Mouse (Mus musculus) liver, embryonic 13.5 days (tissue): ENCODE data around the gene Msl1. TPM values are rescaled to one million over a fixed set of nuclear protein-coding genes. Genes with fewer than 3 reads are reported as not detected.

Experiments used
- ATAC-seq: fragments of 200-750 bp; cut with Nextera tagmentation; 2 replicates; pipeline ENCODE4 v1.8.0; 2017; ENCODE audit warnings: low read depth, mild to moderate bottlenecking, moderate number of reproducible peaks, moderate library complexity
- DNase-seq: peaks from one replicate; pipeline ENCODE4 v3.0.0; 2022
- H3K27ac ChIP-seq: fragments of 300-500 bp; sonication (generic); 2 replicates; pipeline ENCODE4 v1.5.1; 2015; ENCODE audit warnings: moderate library complexity, mild to moderate bottlenecking, inconsistent platforms
- H3K27me3 ChIP-seq: fragments of 300-500 bp; sonication (generic); 2 replicates; pipeline ENCODE4 v1.6.1; 2015; ENCODE audit warnings: mild to moderate bottlenecking, inconsistent platforms
- H3K36me3 ChIP-seq: fragments of 300-500 bp; sonication (generic); 2 replicates; pipeline ENCODE4 v1.6.1; 2015; ENCODE audit warnings: mild to moderate bottlenecking, inconsistent platforms
- H3K4me1 ChIP-seq: fragments of 300-500 bp; sonication (generic); replicated peaks from 2 replicates; pipeline ENCODE4 v1.6.1; 2015; ENCODE audit warnings: inconsistent platforms
- H3K4me2 ChIP-seq: fragments of 300-500 bp; sonication (generic); 2 replicates; pipeline ENCODE4 v1.6.1; 2015; ENCODE audit warnings: inconsistent platforms, mild to moderate bottlenecking, moderate library complexity
- H3K4me3 ChIP-seq: fragments of 300-500 bp; sonication (generic); replicated peaks from 2 replicates; pipeline ENCODE4 v1.5.1; 2015; ENCODE audit warnings: mild to moderate bottlenecking, inconsistent platforms
- H3K9ac ChIP-seq: fragments of 300-500 bp; sonication (generic); 2 replicates; pipeline ENCODE4 v1.6.1; 2015; ENCODE audit warnings: mild to moderate bottlenecking, inconsistent platforms
- H3K9me3 ChIP-seq: fragments of 300-500 bp; sonication (generic); replicated peaks from 2 replicates; pipeline ENCODE4 v1.6.1; 2016; ENCODE audit warnings: inconsistent platforms
- WGBS: fragments of 180-500 bp; shearing (Covaris S2); methylation state at CpG from one replicate; pipeline ENCODE4 v1.1.7; 2015; ENCODE audit not compliant: insufficient replicate concordance; 5-methylcytosine and 5-hydroxymethylcytosine counted together
- polyA plus RNA-seq: library from polyadenylated mRNA; unstranded; fragments of >200 nt; fragmentation: Nextera tagmentation; extraction: Ambion mirVana; gene quantifications from 2 replicates; pipeline ENCODE4 v1.2.1, GENCODE M21; 2015

Gene Msl1
- polyA plus RNA-seq, 1 experiment from 2014 or later: 6.8 TPM

DNA sequence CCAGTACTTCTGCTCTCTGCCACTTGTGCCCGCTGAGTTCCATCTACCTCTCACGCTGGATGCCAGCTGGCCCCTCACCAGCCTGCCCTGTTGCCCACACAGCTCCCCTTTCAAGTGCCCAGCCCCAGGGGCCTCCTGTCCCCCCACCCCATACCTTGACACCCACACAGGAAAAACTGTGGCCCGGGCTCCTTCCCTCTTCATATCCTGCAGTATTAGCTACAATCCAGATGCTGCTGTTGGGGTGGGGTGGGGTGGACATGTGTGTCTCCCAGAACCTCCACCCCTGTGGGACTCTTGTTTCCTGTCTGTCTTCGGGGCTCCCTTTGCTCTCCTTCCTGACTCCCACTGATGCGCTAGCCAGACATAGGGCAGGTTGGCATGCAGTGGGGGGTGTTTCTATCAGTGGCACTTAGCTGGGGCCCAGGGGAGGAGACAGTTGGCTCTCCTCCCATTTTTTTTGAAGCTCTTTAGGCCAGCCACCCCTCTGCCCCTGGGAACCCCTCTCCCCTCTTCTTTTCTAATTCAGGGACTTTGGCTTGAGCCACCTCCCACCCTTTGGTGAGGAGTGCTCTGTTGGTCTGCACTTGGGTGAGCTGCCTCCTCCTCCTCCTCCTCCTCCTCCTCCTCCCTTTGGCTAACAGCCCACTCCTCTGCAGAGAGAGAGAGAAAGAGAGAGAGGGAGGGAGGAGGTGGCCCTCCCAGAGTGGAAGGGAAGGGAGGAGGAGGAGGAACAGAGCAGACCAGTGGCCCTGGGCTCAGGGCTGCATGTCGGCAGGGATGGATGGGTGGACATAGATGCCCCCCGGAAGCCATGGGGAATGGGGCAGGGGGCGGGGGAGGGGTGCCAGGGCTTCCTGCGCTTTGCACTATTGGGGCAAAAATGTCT is 29.7 kb upstream of the Msl1 start:
- Histone ChIP-seq H3K27me3 (no peaks in the 10 kb centered on the region), H3K36me3 (peaks cover 62% of the 10 kb centered on the region), H3K27ac (peak overlapping the region; percentile 66), H3K9ac (peak overlapping the region; percentile 52; the same call in 1 of the 2 replicates), H3K4me1 (peaks cover 81% of the 10 kb centered on the region), H3K9me3 (no peaks in the 10 kb centered on the region), H3K4me2 (no peak overlapping the region), H3K4me3 (no peak overlapping the region)
- ATAC-seq (no peak), DNase-seq (no peak)
- 48% methylated on average over 9 of the region's 9 CpGs for WGBS

DNA sequence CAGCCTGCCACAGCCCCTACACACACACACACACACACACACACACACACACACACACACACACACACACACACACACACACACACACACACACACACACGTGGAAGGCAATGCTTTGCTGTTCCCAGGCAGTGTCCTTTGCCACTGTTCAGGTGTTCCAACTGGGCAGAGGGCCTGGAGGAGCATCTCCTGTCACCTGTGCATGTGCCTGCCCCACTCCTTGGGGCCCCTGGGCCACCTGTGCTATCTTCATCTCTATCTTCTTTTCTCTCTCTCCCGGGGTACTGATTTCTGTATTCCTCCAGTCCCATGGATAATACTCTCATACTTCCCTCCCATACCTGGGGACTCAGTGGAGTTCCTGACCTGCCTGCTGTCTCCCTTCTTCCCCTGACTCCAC is 29.0 kb upstream of the Msl1 start:
- WGBS: 33% methylated on average over 1 of the region's 2 CpGs
- Histone ChIP-seq H3K4me3 (no peak overlapping the region), H3K9ac (no peak overlapping the region), H3K4me2 (0 out of 2 replicates have a peak overlapping the region, but pooled peaks have one; percentile 88), H3K27me3 (no peaks in the 10 kb centered on the region), H3K36me3 (peaks cover 57% of the 10 kb centered on the region), H3K27ac (peak overlapping the region; percentile 95), H3K4me1 (peaks cover 86% of the 10 kb centered on the region), H3K9me3 (no peaks in the 10 kb centered on the region)
- no peak for ATAC-seq
- no peak for DNase-seq

DNA sequence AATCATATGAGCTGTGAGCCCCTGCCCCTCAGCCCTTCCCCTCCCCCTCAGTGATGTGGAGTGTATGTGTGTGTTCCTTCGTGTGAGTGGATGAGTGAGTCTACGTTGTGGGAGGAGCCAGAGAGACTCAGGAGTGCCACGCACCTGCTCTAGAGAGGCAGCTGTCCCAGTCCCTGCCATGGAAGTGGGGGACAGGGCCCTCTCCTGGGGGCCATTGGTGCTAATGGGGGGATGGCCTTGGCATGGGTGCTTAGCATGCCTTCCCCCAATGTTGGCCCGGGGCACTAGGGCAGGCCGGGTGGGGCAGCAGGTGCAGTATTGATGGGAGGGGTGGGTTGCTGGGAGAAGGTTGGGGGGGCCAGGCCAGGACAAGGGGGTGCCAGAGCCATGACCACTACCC is 28.5 kb upstream of the Msl1 start:
- ATAC-seq: no peak

DNA sequence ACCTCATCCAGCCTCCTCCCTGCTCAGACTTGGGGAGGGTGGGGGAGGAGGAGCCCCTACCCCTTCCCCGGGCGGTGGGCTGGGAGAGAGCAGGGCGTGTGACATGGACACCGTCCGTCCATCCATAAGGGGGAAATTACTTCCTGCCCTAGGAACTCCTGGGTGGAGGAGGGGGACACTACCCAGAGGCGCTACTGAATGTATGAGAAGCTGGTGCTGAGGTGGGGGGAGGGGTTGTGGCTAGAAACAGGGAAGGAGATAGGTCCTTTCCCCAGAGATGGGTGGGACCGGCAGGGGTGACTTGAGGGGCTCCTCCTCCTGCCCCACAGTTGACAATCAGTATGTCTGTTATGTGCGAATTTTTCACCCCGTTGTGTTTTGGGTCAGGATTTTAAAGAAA is 28.0 kb upstream of the Msl1 start:
- Histone ChIP-seq H3K9me3 (no peaks in the 10 kb centered on the region), H3K9ac (peak overlapping the region; percentile 79), H3K4me2 (peak overlapping the region; percentile 88), H3K4me1 (peaks cover 93% of the 10 kb centered on the region), H3K36me3 (peaks cover 48% of the 10 kb centered on the region), H3K4me3 (peak overlapping the region; percentile 59), H3K27me3 (no peaks in the 10 kb centered on the region), H3K27ac (peak overlapping the region; percentile 95)
- ATAC-seq (peak; percentile 65), DNase-seq (peak; percentile 74)
- 4% methylated on average over 9 of the region's 9 CpGs for WGBS

More for the DNA sequence above, 28.5 kb upstream of the Msl1 start:
- no peak for DNase-seq
- H3K36me3 ChIP-seq: peaks cover 52% of the 10 kb centered on the region
- H3K27ac ChIP-seq: peak overlapping the region; percentile 95
- H3K4me1 ChIP-seq: peaks cover 89% of the 10 kb centered on the region
- H3K9me3 ChIP-seq: no peaks in the 10 kb centered on the region
- 50% methylated on average over 5 of the region's 5 CpGs for WGBS
- no peaks in the 10 kb centered on the region for H3K27me3 ChIP-seq
- H3K9ac ChIP-seq: peak overlapping the region; percentile 79
- peak overlapping the region; percentile 88 for H3K4me2 ChIP-seq
- H3K4me3 ChIP-seq: peak overlapping the region; percentile 59

DNA sequence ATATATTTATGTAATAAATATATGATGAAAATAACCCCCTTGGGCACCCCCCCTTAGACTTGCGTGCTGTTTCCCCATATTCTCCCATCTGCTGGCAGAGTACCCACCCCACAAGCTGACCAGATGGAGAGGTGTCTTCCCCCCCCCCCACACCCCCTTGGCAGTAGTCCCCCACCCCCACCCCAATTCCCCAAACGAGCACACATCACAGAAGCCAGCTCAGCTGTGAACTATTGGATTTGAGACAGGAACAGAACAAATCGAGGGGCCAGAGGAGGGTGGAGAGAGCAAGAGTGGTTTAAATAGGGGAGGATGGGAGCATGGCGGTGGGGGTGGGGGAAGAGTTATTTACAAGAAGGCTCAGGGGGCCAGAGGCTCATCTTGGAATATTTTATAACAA is 27.6 kb upstream of the Msl1 start:
- ATAC-seq: no peak
- Histone ChIP-seq H3K4me2 (peak overlapping the region; percentile 88), H3K4me3 (peak overlapping the region; percentile 59), H3K9ac (peak overlapping the region; percentile 79), H3K4me1 (peaks cover 94% of the 10 kb centered on the region), H3K27me3 (no peaks in the 10 kb centered on the region), H3K27ac (peak overlapping the region; percentile 95), H3K9me3 (no peaks in the 10 kb centered on the region), H3K36me3 (peaks cover 43% of the 10 kb centered on the region)
- DNase-seq: no peak
- WGBS: 9% methylated on average over 4 of the region's 4 CpGs

DNA sequence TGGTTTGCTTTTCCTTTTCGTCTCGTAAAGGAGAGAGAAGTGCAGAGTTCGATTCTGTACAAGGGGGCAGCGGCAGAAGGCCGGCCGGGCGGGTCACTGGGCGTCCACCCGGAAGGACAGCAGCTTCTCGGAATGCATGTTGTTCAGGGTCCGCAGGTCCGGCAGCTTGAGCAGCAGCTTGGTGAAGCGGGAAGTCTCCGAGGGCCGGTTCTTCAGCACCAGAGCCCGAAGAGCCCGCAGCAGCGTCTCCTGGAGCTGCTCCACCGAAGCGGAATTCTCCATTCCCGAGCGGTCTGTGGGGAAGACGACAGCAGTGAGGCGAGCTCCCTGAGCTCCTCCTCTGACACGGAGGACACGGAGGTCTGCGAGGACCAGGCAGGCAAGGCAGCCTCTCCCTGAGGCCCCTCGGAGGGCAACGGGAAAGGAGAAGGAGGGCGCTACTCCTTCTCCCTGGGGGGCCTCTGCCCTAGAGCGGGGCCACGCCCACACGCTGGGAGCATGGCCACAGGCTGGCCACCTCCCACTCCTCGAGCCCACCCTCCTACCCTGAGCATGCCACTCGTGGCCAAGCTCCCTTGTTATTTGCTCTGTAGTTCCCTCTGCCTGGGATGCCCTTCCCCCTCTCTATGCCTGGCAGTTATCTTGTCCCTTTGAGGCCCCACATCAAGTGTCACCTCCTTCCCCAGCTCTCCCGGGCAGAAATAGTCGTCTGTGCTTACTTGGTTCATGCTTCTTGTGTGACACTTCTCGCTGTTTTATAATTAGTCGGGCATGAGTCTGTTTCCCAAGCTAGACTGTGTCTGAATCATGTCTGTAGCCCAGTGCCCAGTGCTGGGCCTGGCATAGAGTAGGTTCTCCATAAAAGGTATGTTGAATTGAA is 26.9 kb upstream of the Msl1 start:
- H3K4me3 ChIP-seq: peak overlapping the region; percentile 59
- H3K9me3 ChIP-seq: no peaks in the 10 kb centered on the region
- peak; percentile 57 for DNase-seq
- ATAC-seq: peak; percentile 76
- no peaks in the 10 kb centered on the region for H3K27me3 ChIP-seq
- H3K36me3 ChIP-seq: peaks cover 37% of the 10 kb centered on the region
- peak overlapping the region; percentile 95 for H3K27ac ChIP-seq
- peak overlapping the region; percentile 79 for H3K9ac ChIP-seq
- WGBS: 16% methylated on average over 39 of the region's 39 CpGs
- peak overlapping the region; percentile 88 for H3K4me2 ChIP-seq
- H3K4me1 ChIP-seq: peaks cover 94% of the 10 kb centered on the region

DNA sequence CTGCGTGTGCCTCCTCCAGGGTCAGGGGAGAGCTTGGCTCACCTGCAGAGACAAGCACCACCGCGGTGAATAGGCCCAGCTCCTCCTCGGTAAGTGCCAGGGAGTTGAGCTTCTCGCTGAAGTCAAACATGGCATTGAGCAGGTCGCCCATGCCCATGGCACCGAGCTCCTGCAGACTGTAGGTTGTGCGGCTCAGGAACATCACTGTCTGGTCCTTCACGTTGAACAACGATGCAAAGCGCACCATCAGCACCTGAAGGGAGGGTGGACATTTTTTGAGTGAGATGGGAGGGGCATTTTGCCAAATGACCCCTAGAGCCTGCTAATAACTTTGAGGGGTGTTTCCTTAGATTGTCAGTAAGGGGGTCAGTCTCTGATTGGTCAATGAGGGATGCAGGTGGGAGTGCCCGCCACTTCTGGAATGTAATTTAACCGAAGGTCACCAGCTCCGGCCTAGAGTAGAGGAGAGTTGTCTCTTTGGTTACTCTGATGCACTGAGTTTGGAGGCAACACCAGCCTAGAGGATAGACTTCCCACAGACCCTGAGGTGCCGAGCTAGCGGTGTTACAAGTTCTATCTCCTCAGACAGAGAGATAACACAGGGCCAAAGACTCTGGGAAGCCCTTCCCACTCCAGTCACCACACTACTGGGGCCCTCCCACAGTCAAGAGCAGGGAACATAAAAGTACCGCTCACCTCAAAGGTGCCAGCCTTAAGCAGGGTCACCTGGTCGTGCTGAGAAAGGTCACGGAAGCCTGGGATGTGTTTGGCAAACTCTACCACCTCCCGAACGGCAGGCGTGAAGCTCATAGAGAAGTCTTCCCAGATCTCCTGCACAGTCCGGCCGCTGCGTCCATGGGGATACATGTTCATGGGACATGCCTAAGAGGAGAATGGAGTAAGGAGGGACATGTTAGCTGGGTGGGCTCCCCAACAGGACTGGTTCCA is 26.0 kb upstream of the Msl1 start:
- H3K27me3 ChIP-seq: no peaks in the 10 kb centered on the region
- DNase-seq: no peak
- peaks cover 28% of the 10 kb centered on the region for H3K36me3 ChIP-seq
- 67% methylated on average over 25 of the region's 25 CpGs for WGBS
- H3K9ac ChIP-seq: peak overlapping the region; percentile 79
- peak overlapping the region; percentile 59 for H3K4me3 ChIP-seq
- peak overlapping the region; percentile 88 for H3K4me2 ChIP-seq
- H3K9me3 ChIP-seq: no peaks in the 10 kb centered on the region
- peaks cover 97% of the 10 kb centered on the region for H3K4me1 ChIP-seq
- peak overlapping the region; percentile 95 for H3K27ac ChIP-seq
- no peak for ATAC-seq

DNA sequence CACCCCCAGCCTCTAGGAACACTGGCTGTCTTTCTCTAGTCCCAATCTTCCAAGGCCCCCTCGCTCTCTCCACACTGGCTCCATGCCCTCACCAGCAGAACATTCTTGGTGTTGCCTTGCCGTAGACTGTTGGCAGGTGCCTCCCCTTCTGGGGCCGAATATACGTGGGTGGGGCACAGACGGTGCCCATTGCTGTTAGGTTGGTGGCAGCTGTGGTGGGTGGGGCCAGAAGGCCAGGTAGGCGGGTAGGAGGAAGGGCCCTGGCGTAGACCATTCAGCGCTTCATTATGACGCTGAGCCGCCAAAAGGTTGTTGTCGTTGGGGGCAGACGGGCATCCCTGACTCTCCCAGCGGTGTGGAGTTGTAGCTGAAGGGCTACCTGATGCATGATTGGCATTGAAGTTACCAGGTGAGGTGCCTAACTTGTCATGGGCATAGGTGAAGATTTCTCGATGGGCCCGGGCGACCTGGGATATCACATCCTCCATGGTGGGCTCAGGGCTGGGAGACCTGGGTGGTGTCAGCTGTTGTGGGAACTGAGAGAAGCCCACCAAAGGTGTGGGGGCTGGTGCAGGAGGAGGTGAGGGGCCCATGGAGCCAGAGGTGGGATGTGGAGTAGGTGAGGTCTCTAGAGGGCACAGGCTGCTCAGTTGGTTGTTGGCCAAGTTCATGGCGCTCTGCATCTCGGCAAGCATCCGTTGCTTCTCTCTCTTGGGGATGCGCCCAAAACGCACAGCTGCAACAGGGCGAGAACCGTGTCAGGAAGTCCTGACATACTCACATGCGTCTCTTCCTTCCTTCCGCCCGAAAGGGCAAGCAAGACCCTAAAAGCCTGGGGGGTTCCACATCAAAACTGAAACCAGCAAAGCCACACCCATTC is 25.0 kb upstream of the Msl1 start:
- Histone ChIP-seq H3K9ac (peak overlapping the region; percentile 79; the same call in 1 of the 2 replicates), H3K9me3 (no peaks in the 10 kb centered on the region), H3K4me1 (peaks cover 98% of the 10 kb centered on the region), H3K36me3 (peaks cover 18% of the 10 kb centered on the region), H3K27me3 (no peaks in the 10 kb centered on the region), H3K27ac (peak overlapping the region; percentile 95), H3K4me3 (no peak overlapping the region), H3K4me2 (peak overlapping the region; percentile 88; the same call in 1 of the 2 replicates)
- DNase-seq (no peak), ATAC-seq (no peak)
- 86% methylated on average over 26 of the region's 26 CpGs for WGBS

DNA sequence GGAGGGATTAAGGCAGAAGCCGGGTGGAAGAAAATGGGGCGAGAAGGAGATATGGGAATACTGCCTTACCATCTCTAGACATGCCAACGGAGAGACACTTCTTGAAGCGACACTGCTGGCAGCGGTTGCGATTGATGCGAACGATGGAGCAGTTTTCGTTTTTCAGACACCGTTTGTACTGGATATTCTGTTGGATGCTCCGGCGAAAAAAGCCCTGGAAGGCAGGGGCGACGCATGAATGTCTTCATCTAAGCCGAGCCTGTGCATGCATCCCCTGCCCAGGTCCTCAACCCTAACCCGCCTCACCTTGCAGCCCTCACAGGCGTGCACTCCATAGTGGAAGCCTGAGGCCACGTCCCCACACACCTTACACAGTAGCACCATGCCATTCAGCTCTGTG is 24.2 kb upstream of the Msl1 start:
- H3K27ac ChIP-seq: peak overlapping the region; percentile 78; the same call in 1 of the 2 replicates
- no peak overlapping the region for H3K4me2 ChIP-seq
- H3K9ac ChIP-seq: 0 out of 2 replicates have a peak overlapping the region, but pooled peaks have one; percentile 12
- peaks cover 16% of the 10 kb centered on the region; the same call in 1 of the 2 replicates for H3K36me3 ChIP-seq
- ATAC-seq (no peak), DNase-seq (no peak)
- no peak overlapping the region for H3K4me3 ChIP-seq
- WGBS: 90% methylated on average over 18 of the region's 18 CpGs
- peaks cover 98% of the 10 kb centered on the region for H3K4me1 ChIP-seq
- no peaks in the 10 kb centered on the region for H3K9me3 ChIP-seq
- H3K27me3 ChIP-seq: no peaks in the 10 kb centered on the region
